Mouse (Mus musculus) lung, postnatal 10 days (tissue): ENCODE data around the gene Ythdf1.

Experiments used
- DNase-seq: peaks from one replicate; pipeline ENCODE4 v3.0.0; 2021

Ythdf1 gene

DNA sequence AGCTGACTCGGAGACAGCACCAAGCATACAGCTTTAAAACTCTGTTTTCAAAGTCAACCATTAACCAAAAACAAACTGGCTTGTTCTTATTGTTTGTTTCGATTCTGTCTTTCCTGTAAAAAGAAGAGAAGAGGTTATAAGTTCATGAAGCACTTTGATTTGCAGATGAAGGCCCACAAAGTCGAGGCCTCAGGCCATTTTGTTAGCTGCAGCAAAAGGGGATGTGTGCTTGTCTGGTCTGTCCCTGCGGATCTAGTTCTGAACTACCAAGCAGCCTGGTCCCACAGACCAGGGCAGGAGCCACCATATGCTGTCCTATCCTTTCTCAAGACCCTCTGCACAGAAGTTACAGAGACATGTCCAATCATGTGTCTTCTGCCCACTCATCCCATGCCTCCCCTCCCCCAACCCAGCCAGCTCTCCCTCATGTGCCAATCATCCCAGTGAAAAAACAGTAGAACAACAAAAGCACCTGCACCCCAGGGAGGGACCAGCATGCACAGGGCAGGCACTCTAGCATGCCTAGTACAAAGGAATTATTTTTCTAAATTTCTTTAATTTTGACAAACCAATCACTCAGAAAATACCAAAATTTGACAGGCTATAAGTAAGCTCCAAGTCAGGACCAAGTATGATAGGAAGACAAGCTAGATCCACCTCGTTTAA, 15.1 kb downstream of the Ythdf1 start:
- no peak for DNase-seq

DNA sequence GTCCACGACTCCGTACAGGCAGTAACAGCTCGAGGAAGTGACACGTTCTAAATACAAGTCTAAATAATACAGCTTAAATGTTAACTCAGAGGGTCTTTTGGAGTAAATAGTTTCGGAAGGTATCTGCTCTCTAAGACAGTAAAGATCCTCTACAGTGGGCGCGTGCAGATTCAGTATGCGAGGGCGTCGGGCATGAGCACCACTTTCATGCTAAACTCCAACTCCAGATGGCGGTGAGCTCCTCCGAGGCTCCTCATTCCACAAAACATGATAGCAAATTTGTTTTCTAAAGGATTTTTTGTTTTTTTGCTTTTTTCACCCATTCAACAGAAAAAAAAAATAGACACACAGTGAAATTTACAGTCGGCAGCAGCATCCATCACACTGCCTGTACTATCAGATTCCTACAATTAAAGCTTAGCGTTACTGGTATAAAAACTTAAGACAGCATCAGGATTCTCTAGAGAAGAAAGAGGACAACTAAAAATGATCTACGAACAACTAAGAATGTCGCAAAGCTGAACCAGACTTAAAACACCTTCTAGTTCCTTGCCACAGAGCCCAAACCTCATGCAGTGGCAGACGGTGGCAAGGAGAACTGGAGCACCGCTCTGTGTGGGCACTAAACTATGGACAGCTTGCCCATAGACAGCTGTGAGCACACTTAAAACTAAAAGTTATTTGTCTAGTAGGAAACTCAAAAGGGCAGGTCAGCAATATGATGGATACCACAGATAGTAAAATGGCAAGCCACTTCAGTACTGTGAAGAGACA, 16.1 kb downstream of the Ythdf1 start:
- DNase-seq: no peak

- DNase-seq: no peak
Measured at GRCm38 (mm10) chr2:180902086-180902485, 18.7 kb downstream of the Ythdf1 start.

GRCm38 (mm10) chr2:180897857-180898256, 22.9 kb downstream of the Ythdf1 start:
- no peak for DNase-seq

DNA sequence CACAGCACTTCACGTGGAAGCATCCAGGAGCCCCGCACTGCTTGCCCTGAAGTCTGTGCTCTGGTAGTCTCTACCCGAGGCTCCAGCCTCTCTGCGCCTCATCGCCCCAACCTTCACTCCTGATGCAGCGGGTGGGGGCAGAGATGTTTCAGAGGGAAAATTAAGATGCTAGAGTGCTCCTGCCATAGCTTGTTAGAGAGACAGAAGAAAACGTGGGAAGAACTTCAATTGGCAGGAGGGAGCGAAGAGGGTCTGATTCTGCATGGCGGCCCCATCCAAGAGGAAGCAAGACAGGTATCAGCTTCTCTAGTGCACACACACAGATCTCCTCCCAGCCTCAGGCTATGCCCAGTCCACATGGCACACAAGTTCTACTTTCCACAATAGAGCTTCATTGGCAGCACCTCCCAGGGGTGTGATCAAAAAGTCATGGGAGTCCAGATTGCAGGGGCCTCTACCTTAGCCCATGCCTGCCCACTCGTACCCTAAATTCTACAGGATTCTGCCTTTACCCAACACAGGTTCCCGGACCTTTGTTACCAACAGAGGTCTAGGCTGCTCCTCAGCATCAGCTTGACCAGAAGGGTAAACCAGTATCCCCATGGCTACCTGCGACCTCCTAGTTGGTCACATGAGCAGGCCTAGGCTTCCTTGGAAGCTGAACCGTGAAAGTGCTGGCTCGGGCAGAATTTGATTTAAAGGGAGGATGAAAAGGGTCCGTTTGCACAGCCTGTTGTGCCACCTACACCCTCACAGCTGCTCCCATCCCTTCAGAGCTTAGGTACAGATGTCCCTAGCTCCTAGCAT, 23.7 kb downstream of the Ythdf1 start:
- no peak for DNase-seq

GRCm38 (mm10) chr2:180895837-180896525, 24.8 kb downstream of the Ythdf1 start:
- no peak for DNase-seq

GRCm38 (mm10) chr2:180895321-180895720, 25.4 kb downstream of the Ythdf1 start:
- no peak for DNase-seq

GRCm38 (mm10) chr2:180894734-180895133, 26.0 kb downstream of the Ythdf1 start:
- peak; percentile 55 for DNase-seq

DNA sequence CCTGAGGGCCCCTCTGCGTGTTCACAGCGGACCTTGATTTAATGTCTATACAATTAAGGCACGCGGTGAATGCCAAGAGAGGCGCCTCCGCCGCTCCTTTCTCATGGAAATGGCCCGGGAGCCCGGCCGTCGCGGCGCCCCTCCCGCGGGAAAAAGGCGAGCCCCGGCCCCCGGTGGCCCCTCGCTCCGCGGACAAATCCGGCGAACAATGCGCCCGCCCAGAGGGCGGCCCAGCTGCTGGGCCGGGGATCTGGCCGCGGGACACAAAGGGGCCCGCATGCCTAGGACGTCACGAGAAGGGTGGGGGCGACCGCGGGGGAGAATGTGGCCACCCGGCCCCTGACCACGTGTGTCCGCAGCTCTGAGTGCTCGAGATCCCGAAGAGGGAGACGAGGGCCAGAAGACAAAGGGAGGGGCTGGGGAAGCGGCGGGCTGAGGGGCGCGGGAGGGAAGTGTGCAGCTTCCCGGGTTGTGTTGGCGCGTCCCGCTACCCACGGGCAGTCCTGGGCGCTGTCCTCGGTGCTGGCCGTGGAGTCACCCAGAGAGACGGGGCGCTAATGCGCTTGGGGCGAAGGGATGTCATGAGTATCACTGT, 26.6 kb downstream of the Ythdf1 start:
- DNase-seq: peak; percentile 71

DNA sequence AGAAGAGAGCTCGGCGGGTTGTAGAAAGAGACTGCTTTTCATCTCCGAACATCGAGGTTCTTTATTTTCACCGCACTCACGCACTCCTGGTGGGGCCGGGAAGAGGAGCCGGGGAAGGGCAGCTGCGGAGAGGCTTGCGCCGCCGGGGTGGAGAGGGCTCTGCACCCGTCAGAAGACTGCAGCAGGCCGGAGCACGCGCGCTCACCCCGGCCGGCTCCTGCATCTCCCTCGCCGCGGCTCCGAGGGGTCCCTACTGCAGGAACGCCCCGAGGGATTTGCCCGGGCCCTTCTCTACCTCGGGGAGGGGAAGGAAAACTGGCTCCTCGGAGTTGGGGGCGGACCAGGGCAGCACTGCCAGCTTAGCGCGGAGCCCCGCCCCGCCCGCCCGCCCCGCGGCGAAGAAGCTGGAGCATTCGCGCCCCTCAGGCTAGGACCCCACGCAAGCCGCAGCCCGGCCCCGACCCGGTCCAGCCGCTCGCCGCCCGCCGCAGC, 27.2 kb downstream of the Ythdf1 start:
- no peak for DNase-seq

GRCm38 (mm10) chr2:180892841-180893521, 27.8 kb downstream of the Ythdf1 start:
- DNase-seq: no peak

- DNase-seq: no peak
Measured at GRCm38 (mm10) chr2:180891835-180892323, 28.9 kb downstream of the Ythdf1 start.

GRCm38 (mm10) chr2:180891075-180891834, 29.5 kb downstream of the Ythdf1 start:
- DNase-seq: no peak

DNA sequence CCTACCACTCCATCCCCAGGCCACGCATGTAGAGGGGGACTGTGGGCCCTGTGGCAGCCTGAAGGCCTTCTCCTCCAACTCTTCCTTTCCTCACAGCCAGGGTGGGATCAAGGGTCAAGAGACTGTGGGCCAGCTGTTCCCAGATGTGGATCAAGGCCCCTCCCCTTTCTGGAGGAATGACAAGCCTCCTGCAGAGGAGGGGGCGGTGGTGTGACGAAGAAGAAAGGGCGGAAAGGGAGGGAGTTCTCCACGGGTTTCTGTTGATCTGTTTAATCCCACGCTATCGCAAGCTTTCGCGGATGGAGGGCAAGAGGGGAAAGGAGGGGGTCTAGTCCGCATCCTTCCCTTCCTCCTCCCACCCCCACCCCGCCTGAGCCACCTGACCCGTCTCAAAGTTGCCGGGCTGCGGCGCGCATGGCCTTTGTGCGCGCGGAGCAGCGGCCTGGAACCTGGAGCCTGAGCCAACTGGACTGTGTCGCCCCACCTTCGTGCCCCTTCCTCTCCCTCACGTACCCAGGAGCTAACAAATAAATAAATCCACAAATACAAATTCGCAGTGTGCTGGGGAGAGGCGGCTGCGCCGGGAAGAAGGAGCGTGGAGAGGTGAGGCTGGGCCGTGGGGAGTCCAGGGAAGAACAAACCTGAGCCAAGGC, 30.2 kb downstream of the Ythdf1 start:
- DNase-seq: no peak

GRCm38 (mm10) chr2:180889921-180890280, 30.8 kb downstream of the Ythdf1 start:
- no peak for DNase-seq

DNA sequence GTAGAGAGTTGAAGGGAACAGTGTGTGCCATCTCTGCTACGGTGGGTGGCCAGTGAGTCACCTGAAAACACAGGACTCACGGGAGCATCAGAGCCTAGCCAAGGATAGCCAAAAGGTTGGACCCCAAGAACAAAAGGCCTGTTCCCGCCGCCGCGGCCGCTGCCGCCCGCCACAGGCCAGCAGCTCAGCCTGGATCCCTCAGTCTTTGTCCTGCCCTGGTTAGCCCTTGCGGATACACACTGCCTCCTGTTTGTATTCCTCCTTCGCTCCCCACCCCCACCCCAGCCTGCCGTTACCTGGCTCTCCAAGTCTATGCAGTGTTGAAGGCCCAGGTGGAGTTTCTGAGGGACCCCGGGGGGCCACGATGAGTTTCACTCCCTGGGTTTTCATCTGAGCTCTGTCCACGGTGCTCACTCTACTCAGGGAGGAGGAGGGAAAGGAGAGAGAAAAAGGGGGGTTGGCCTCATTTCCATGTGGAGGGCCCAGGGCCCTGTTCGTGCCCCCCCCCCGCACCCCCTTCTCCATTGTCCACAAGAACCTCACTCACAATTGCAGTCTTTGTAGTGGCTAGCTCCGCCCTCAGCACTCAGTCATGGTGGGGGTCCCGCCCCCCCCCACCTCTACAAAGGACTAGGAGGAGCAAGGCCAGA, 31.4 kb downstream of the Ythdf1 start:
- DNase-seq: no peak

DNA sequence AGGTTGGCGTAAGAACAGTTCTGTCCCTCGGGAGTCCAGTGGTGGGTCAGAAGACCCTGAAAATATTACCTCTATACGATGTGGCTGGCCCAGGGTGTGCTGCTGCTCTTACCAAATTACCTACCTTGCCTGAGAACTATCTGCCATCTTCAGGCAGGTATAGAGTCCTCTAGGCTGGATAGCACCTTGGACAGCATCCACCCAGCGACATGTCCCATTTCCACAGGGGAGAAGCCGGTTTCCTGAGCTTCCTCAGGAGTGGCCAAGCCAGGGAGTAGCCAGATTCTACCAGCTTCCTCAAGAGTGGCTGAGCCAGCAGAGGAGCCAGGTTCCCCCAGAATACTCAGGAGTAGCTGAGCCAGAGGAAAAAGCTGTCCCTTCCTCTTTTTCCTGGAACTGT, 35.5 kb downstream of the Ythdf1 start:
- DNase-seq: no peak

- no peak for DNase-seq
Measured at GRCm38 (mm10) chr2:180881281-180881680, 39.5 kb downstream of the Ythdf1 start.

- DNase-seq: no peak
Measured at GRCm38 (mm10) chr2:180879365-180880067, 41.2 kb downstream of the Ythdf1 start.
